Mouse (Mus musculus): Measurements from ENCODE around the gene Chd6. TPM values are rescaled to one million over a fixed set of nuclear protein-coding genes. Genes with fewer than 3 reads are reported as not detected.

The Chd6 gene
- polyA plus RNA-seq, 1 experiment from 2014 or later = 25.5 TPM

GRCm38 (mm10) chr2:161090746-161091405, 18.0 kb downstream of the Chd6 start:
- WGBS = 93% methylated on average over 6 of the region's 6 CpGs
- DNase-seq (ENCODE audit: low spot score) (no peak), ATAC-seq (no peak)
- Histone ChIP-seq H3K9ac (ENCODE audit: low read length) (no peak overlapping the region), H3K27me3 (replicated peaks; ENCODE audit: control insufficient read depth, insufficient read depth, low read length) (no peaks in the 10 kb centered on the region), H3K27ac (ENCODE audit: low read depth, low read length) (no peak overlapping the region), H3K4me1 (ENCODE audit: control insufficient read depth, insufficient read depth, low read length) (peaks cover 9% of the 10 kb centered on the region; the same call in 1 of the 2 replicates), H3K4me3 (ENCODE audit: low read depth, low read length) (no peak overlapping the region), H3K4me2 (ENCODE audit: low read length) (no peak overlapping the region), H3K9me3 (replicated peaks; ENCODE audit: control insufficient read depth, low read length) (no peaks in the 10 kb centered on the region), H3K36me3 (ENCODE audit: control insufficient read depth, insufficient read depth, low read length) (no peaks in the 10 kb centered on the region)

DNA sequence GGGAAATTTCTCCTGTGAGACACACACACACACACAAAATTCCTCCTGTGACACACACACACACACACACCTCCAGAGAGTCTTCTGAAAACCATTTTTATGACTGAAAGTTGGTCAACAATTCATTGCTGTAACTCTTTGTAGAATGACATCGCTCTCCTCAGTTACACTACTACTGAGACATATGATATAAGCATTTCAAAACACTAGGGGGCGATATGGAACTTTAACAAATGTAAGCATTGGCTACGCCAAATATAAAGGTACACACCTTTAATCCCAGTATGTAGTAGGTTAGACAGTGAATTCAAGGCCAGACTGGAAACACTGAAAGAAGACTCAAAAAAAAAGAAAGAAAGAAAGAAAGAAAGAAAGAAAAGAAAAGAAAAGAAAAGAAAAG, 18.7 kb downstream of the Chd6 start:
- H3K9me3 ChIP-seq (replicated peaks; ENCODE audit: control insufficient read depth, low read length) = no peaks in the 10 kb centered on the region
- ATAC-seq (no peak), DNase-seq (ENCODE audit: low spot score) (peak; percentile 65)
- H3K36me3 ChIP-seq (ENCODE audit: control insufficient read depth, insufficient read depth, low read length) = no peaks in the 10 kb centered on the region
- no peak overlapping the region for H3K27ac ChIP-seq (ENCODE audit: low read depth, low read length)
- WGBS = 65% methylated on average over 3 of the region's 3 CpGs
- H3K9ac ChIP-seq (ENCODE audit: low read length) = no peak overlapping the region
- peaks cover 9% of the 10 kb centered on the region; the same call in 1 of the 2 replicates for H3K4me1 ChIP-seq (ENCODE audit: control insufficient read depth, insufficient read depth, low read length)
- no peak overlapping the region for H3K4me3 ChIP-seq (ENCODE audit: low read depth, low read length)
- no peak overlapping the region for H3K4me2 ChIP-seq (ENCODE audit: low read length)
- no peaks in the 10 kb centered on the region for H3K27me3 ChIP-seq (replicated peaks; ENCODE audit: control insufficient read depth, insufficient read depth, low read length)

GRCm38 (mm10) chr2:161078590-161078989, 30.3 kb downstream of the Chd6 start:
- H3K4me2 ChIP-seq (ENCODE audit: low read length) = no peak overlapping the region
- H3K27ac ChIP-seq (ENCODE audit: low read depth, low read length) = no peak overlapping the region
- WGBS = 96% methylated on average over 2 of the region's 2 CpGs
- no peaks in the 10 kb centered on the region for H3K27me3 ChIP-seq (replicated peaks; ENCODE audit: control insufficient read depth, insufficient read depth, low read length)
- DNase-seq (ENCODE audit: low spot score) (no peak), ATAC-seq (no peak)
- H3K9me3 ChIP-seq (replicated peaks; ENCODE audit: control insufficient read depth, low read length) = no peaks in the 10 kb centered on the region
- no peak overlapping the region for H3K9ac ChIP-seq (ENCODE audit: low read length)
- no peaks in the 10 kb centered on the region for H3K36me3 ChIP-seq (ENCODE audit: control insufficient read depth, insufficient read depth, low read length)
- H3K4me1 ChIP-seq (ENCODE audit: control insufficient read depth, insufficient read depth, low read length) = no peaks in the 10 kb centered on the region
- H3K4me3 ChIP-seq (ENCODE audit: low read depth, low read length) = no peak overlapping the region

DNA sequence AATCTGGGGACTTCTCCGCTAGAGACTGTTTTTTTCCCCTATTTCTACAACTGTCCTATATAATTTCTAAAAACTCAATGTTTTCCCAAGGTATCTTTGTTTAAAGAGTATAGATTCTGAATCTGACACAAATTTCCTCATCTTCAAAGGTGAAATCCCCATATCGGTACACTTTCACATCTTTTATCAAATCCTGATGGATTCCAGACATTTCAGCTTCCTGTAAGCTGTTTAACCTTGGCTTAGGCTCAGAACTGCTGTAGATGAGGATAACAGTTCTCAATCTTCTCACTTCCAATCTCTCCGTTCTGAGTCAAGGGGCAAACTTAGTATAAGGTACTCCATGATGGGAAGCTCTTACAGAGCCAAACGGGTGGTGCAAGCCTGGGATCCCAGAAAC, 32.6 kb downstream of the Chd6 start:
- no peaks in the 10 kb centered on the region for H3K27me3 ChIP-seq (replicated peaks; ENCODE audit: control insufficient read depth, insufficient read depth, low read length)
- no peak overlapping the region for H3K27ac ChIP-seq (ENCODE audit: low read depth, low read length)
- no peak overlapping the region for H3K4me3 ChIP-seq (ENCODE audit: low read depth, low read length)
- no peaks in the 10 kb centered on the region for H3K36me3 ChIP-seq (ENCODE audit: control insufficient read depth, insufficient read depth, low read length)
- H3K9ac ChIP-seq (ENCODE audit: low read length) = no peak overlapping the region
- no peak for DNase-seq (ENCODE audit: low spot score)
- 91% methylated on average over 4 of the region's 4 CpGs for WGBS
- H3K4me1 ChIP-seq (ENCODE audit: control insufficient read depth, insufficient read depth, low read length) = no peaks in the 10 kb centered on the region
- no peak for ATAC-seq
- no peaks in the 10 kb centered on the region for H3K9me3 ChIP-seq (replicated peaks; ENCODE audit: control insufficient read depth, low read length)
- H3K4me2 ChIP-seq (ENCODE audit: low read length) = no peak overlapping the region

- H3K4me3 ChIP-seq (ENCODE audit: low read depth, low read length) = no peak overlapping the region
- 94% methylated on average over 5 of the region's 5 CpGs for WGBS
- no peaks in the 10 kb centered on the region for H3K36me3 ChIP-seq (ENCODE audit: control insufficient read depth, insufficient read depth, low read length)
- H3K4me2 ChIP-seq (ENCODE audit: low read length) = no peak overlapping the region
- no peak for ATAC-seq
- no peaks in the 10 kb centered on the region for H3K4me1 ChIP-seq (ENCODE audit: control insufficient read depth, insufficient read depth, low read length)
- no peak overlapping the region for H3K9ac ChIP-seq (ENCODE audit: low read length)
- no peak overlapping the region for H3K27ac ChIP-seq (ENCODE audit: low read depth, low read length)
- no peaks in the 10 kb centered on the region for H3K27me3 ChIP-seq (replicated peaks; ENCODE audit: control insufficient read depth, insufficient read depth, low read length)
- no peak for DNase-seq (ENCODE audit: low spot score)
- no peaks in the 10 kb centered on the region for H3K9me3 ChIP-seq (replicated peaks; ENCODE audit: control insufficient read depth, low read length)
These were observed 33.3 kb downstream of the Chd6 start for GRCm38 (mm10) chr2:161075553-161075952.

DNA sequence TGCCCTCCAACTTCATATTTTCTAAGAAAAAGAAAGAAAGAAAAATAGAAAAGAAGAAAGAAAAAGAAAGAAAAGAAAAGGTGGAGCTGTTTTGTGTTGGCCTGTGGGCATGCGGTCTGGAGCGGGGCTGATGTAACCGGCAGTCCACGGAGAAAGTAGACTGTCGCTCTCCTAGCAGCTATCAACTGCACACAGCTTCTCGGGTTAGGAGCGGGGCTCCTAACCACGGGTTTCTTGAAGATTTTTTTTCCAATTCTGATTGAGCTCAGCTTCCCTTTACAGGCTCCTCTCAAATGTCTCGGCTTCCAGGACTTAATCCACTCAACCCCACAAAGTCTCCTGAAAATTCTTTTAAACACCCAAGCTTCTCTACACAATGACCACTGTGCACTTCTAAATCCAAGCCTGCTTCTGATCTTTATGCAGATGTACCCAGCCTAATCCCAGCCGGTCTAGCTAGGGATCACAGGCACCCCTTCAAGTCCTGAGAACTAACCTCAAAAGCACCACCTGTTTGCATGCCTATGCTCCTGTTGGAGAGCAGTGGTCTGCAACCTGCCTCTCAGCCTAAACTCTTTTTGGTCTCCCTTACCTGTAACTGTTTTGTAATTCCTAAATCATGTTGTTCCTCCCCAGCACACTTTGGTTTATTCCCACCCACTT, 42.6 kb downstream of the Chd6 start:
- H3K4me3 ChIP-seq (ENCODE audit: low read depth, low read length) = no peak overlapping the region
- H3K9me3 ChIP-seq (replicated peaks; ENCODE audit: control insufficient read depth, low read length) = no peaks in the 10 kb centered on the region
- no peak overlapping the region for H3K27ac ChIP-seq (ENCODE audit: low read depth, low read length)
- peaks cover 2% of the 10 kb centered on the region; the same call in 1 of the 2 replicates for H3K4me1 ChIP-seq (ENCODE audit: control insufficient read depth, insufficient read depth, low read length)
- no peak overlapping the region for H3K4me2 ChIP-seq (ENCODE audit: low read length)
- ATAC-seq (no peak), DNase-seq (ENCODE audit: low spot score) (peak; percentile 6)
- 32% methylated on average over 10 of the region's 10 CpGs for WGBS
- H3K36me3 ChIP-seq (ENCODE audit: control insufficient read depth, insufficient read depth, low read length) = 0 out of 2 replicates have a peak, but pooled peaks cover 9% of the 10 kb centered on the region
- no peak overlapping the region for H3K9ac ChIP-seq (ENCODE audit: low read length)
- H3K27me3 ChIP-seq (replicated peaks; ENCODE audit: control insufficient read depth, insufficient read depth, low read length) = no peaks in the 10 kb centered on the region

GRCm38 (mm10) chr2:161065594-161065993, 43.3 kb downstream of the Chd6 start:
- WGBS = 87% methylated on average over 2 of the region's 2 CpGs
- DNase-seq (ENCODE audit: low spot score) (no peak), ATAC-seq (no peak)
- Histone ChIP-seq H3K4me2 (ENCODE audit: low read length) (no peak overlapping the region), H3K4me1 (ENCODE audit: control insufficient read depth, insufficient read depth, low read length) (peaks cover 2% of the 10 kb centered on the region; the same call in 1 of the 2 replicates), H3K27ac (ENCODE audit: low read depth, low read length) (no peak overlapping the region), H3K9ac (ENCODE audit: low read length) (no peak overlapping the region), H3K36me3 (ENCODE audit: control insufficient read depth, insufficient read depth, low read length) (0 out of 2 replicates have a peak, but pooled peaks cover 9% of the 10 kb centered on the region), H3K9me3 (replicated peaks; ENCODE audit: control insufficient read depth, low read length) (no peaks in the 10 kb centered on the region), H3K27me3 (replicated peaks; ENCODE audit: control insufficient read depth, insufficient read depth, low read length) (no peaks in the 10 kb centered on the region), H3K4me3 (ENCODE audit: low read depth, low read length) (no peak overlapping the region)

DNA sequence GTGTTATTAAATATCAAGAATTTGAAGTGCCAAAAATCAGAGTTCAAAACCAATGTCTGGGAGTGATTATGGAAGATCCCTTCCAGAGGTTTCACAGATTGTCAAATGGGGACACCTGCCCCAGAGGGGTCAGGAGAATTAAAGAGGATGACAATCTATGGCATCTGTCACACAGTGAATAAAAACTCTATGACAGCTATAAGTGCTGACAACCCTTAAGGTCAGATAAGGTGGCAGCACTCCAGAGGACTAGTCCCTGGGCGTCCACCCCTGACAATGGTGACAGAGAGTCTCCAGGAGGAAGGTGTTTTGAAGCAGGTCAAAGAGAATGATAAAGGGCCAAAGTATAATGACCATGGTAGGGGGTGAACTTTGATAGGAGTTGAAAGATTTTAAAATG, 44.0 kb downstream of the Chd6 start:
- Histone ChIP-seq H3K4me1 (ENCODE audit: control insufficient read depth, insufficient read depth, low read length) (peaks cover 2% of the 10 kb centered on the region; the same call in 1 of the 2 replicates), H3K36me3 (ENCODE audit: control insufficient read depth, insufficient read depth, low read length) (0 out of 2 replicates have a peak, but pooled peaks cover 9% of the 10 kb centered on the region), H3K9ac (ENCODE audit: low read length) (no peak overlapping the region), H3K9me3 (replicated peaks; ENCODE audit: control insufficient read depth, low read length) (no peaks in the 10 kb centered on the region), H3K4me2 (ENCODE audit: low read length) (no peak overlapping the region), H3K27ac (ENCODE audit: low read depth, low read length) (no peak overlapping the region), H3K4me3 (ENCODE audit: low read depth, low read length) (no peak overlapping the region), H3K27me3 (replicated peaks; ENCODE audit: control insufficient read depth, insufficient read depth, low read length) (no peaks in the 10 kb centered on the region)
- 67% methylated on average over 1 of the region's 1 CpGs for whole genome bisulfite sequencing
- DNase-seq (ENCODE audit: low spot score) (no peak), ATAC-seq (no peak)

DNA sequence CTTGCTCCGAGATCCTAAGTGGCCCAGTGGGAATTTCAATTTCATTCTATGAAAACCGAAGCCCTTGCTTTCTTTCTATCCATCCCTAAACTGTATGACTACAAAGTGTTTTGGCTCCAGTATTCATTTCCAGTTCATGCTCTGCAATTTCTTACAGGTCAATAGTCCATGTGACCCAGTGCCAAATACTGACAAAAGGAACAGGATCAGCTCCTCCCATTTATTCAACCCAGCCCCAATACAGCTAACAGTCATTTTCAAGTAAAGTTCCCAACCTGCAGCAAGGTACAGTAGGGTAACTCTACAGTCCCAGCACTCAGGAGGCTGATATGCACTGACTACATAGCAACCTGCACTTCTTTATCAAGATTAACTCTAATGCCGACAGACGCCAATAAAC, 50.0 kb downstream of the Chd6 start:
- WGBS = 91% methylated on average over 4 of the region's 4 CpGs
- Histone ChIP-seq H3K9me3 (replicated peaks; ENCODE audit: control insufficient read depth, low read length) (no peaks in the 10 kb centered on the region), H3K4me2 (ENCODE audit: low read length) (no peak overlapping the region), H3K36me3 (ENCODE audit: control insufficient read depth, insufficient read depth, low read length) (no peaks in the 10 kb centered on the region), H3K9ac (ENCODE audit: low read length) (no peak overlapping the region), H3K27me3 (replicated peaks; ENCODE audit: control insufficient read depth, insufficient read depth, low read length) (no peaks in the 10 kb centered on the region), H3K4me1 (ENCODE audit: control insufficient read depth, insufficient read depth, low read length) (no peaks in the 10 kb centered on the region), H3K27ac (ENCODE audit: low read depth, low read length) (no peak overlapping the region), H3K4me3 (ENCODE audit: low read depth, low read length) (no peak overlapping the region)
- ATAC-seq (no peak), DNase-seq (ENCODE audit: low spot score) (no peak)
